Mouse (Mus musculus): ENCODE measurements around the gene Taar7d.
"Not testable (repeated sequence)": the region's sequence is repeated elsewhere in the genome, so short reads cannot be mapped to it uniquely, and the experiment has no call there.

Taar7d gene

GRCm38 (mm10) chr10:24026922-24027321, at the start of gene Taar7d:
Gene Taar7d, plus strand, starts transcription at chr10:24027222.
- no peak for DNase-seq (ENCODE audit: inconsistent ontology term)

GRCm38 (mm10) chr10:23977958-23978357, 49.1 kb upstream of the Taar7d start:
- DNase-seq (ENCODE audit: inconsistent ontology term) = no peak

- peak; percentile 92 for DNase-seq (ENCODE audit: inconsistent ontology term)
Observed at GRCm38 (mm10) chr10:23978901-23979705, 47.9 kb upstream of the Taar7d start.

GRCm38 (mm10) chr10:23985546-23985945, 41.5 kb upstream of the Taar7d start, which contains the start of gene Taar6:
Gene Taar6, minus strand, starts transcription at chr10:23985646.
- DNase-seq (ENCODE audit: inconsistent ontology term) = no peak

GRCm38 (mm10) chr10:23986419-23986818, 40.6 kb upstream of the Taar7d start:
- DNase-seq (ENCODE audit: inconsistent ontology term) = no peak

GRCm38 (mm10) chr10:23993381-23993780, 33.6 kb upstream of the Taar7d start, which contains the start of gene Taar7a:
Gene Taar7a, minus strand, starts transcription at chr10:23993481.
- no peak for DNase-seq (ENCODE audit: inconsistent ontology term)

GRCm38 (mm10) chr10:23999639-24000038, 27.4 kb upstream of the Taar7d start, which contains the start of gene Taar7b:
Gene Taar7b, plus strand, starts transcription at chr10:23999939.
- no peak for DNase-seq (ENCODE audit: inconsistent ontology term)

GRCm38 (mm10) chr10:24006442-24006841, 20.6 kb upstream of the Taar7d start:
- DNase-seq (ENCODE audit: inconsistent ontology term) = peak; percentile 17

- DNase-seq (ENCODE audit: inconsistent ontology term) = no peak
Observed at GRCm38 (mm10) chr10:24007034-24007433, 20.0 kb upstream of the Taar7d start.

GRCm38 (mm10) chr10:24008143-24008542, 18.9 kb upstream of the Taar7d start:
- no peak for DNase-seq (ENCODE audit: inconsistent ontology term)

GRCm38 (mm10) chr10:24031347-24031746, 4.3 kb downstream of the Taar7d start:
- DNase-seq (ENCODE audit: inconsistent ontology term) = no peak

- DNase-seq (ENCODE audit: inconsistent ontology term) = no peak
Observed at GRCm38 (mm10) chr10:24037314-24037713, 10.3 kb downstream of the Taar7d start, which contains the start of gene Taar7e. Gene Taar7e, plus strand, starts transcription at chr10:24037614.

- no peak for DNase-seq (ENCODE audit: inconsistent ontology term)
Observed at GRCm38 (mm10) chr10:24040120-24040869, 13.3 kb downstream of the Taar7d start.

GRCm38 (mm10) chr10:24049210-24049609, 22.2 kb downstream of the Taar7d start, which contains the start of gene Taar7f:
Gene Taar7f, plus strand, starts transcription at chr10:24049510.
- no peak for DNase-seq (ENCODE audit: inconsistent ontology term)

GRCm38 (mm10) chr10:24052039-24052438, 25.0 kb downstream of the Taar7d start:
- no peak for DNase-seq (ENCODE audit: inconsistent ontology term)

- no peak for DNase-seq (ENCODE audit: inconsistent ontology term)
Observed at GRCm38 (mm10) chr10:24058986-24059385, 32.0 kb downstream of the Taar7d start.

- DNase-seq (ENCODE audit: inconsistent ontology term) = not testable (repeated sequence)
Observed at GRCm38 (mm10) chr10:24074751-24075150, 47.7 kb downstream of the Taar7d start.

- not testable (repeated sequence) for DNase-seq (ENCODE audit: inconsistent ontology term)
Observed at GRCm38 (mm10) chr10:24076200-24076599, 49.2 kb downstream of the Taar7d start, which contains the start of gene Taar8a. Gene Taar8a, plus strand, starts transcription at chr10:24076500.
